Mouse (Mus musculus): ENCODE measurements around the gene Tbl3. TPM values are rescaled to one million over a fixed set of nuclear protein-coding genes. Genes with fewer than 3 reads are reported as not detected.

The Tbl3 gene
- total and polyA plus RNA-seq, 3 experiments: 103 to 111 TPM; not detected in 1

GRCm38 (mm10) chr17:24728184-24728583 is 20.7 kb upstream of the Tbl3 start:
- no peak overlapping the region for H3K4me3 ChIP-seq (ENCODE audit: control insufficient read depth in 1 of 2, insufficient read depth in 1 of 2, low read depth in 2 of 2, low read length in 2 of 2)
- H3K27me3 ChIP-seq (ENCODE audit: control insufficient read depth in 1 of 2, insufficient read depth in 2 of 2, low read length in 2 of 2): no peaks in the 10 kb centered on the region
- DNase-seq (ENCODE audit: low read depth, low spot score): no peak
- no peak for TF ChIP-seq GABPA (IDR thresholded peaks at IDR 0.05; ENCODE audit: low read depth, low read length)
- no peak for TF ChIP-seq TAL1 (IDR thresholded peaks at IDR 0.05; ENCODE audit: low read length)
- TF ChIP-seq ZMIZ1 (IDR thresholded peaks at IDR 0.05; ENCODE audit: low read depth, low read length): no peak
- no peak for TF ChIP-seq ZC3H11A (IDR thresholded peaks at IDR 0.05; ENCODE audit: low read depth, low read length)
- no peak for TF ChIP-seq MAFK (IDR thresholded peaks at IDR 0.05; ENCODE audit: borderline replicate concordance, low read depth, low read length)
- TF ChIP-seq EP300 (IDR thresholded peaks at IDR 0.05; ENCODE audit: low read depth in 1 of 2, low read length in 2 of 2): no peak
- TF ChIP-seq UBTF (IDR thresholded peaks at IDR 0.05; ENCODE audit: borderline replicate concordance, insufficient read depth, low read depth, low read length): no peak
- no peak for TF ChIP-seq MYC (IDR thresholded peaks at IDR 0.05; ENCODE audit: low read depth, low read length)
- TF ChIP-seq RCOR1 (IDR thresholded peaks at IDR 0.05; ENCODE audit: low read depth, low read length): no peak
- TF ChIP-seq JUND (IDR thresholded peaks at IDR 0.05; ENCODE audit: low read depth, low read length): no peak
- no peak for TF ChIP-seq CHD2 (IDR thresholded peaks at IDR 0.05; ENCODE audit: low read length)
- no peak for TF ChIP-seq USF2 (IDR thresholded peaks at IDR 0.05; ENCODE audit: borderline replicate concordance in 1 of 2, insufficient read depth in 1 of 2, low read depth in 1 of 2, low read length in 2 of 2)
- no peak for TF ChIP-seq ZKSCAN1 (IDR thresholded peaks at IDR 0.05; ENCODE audit: low read depth, low read length)
- no peak for TF ChIP-seq GATA1 (IDR thresholded peaks at IDR 0.05; ENCODE audit: low read depth, low read length)
- no peak for TF ChIP-seq ETS1 (IDR thresholded peaks at IDR 0.05; ENCODE audit: low read depth, low read length)
- TF ChIP-seq SIN3A (IDR thresholded peaks at IDR 0.05; ENCODE audit: low read length): no peak
- TF ChIP-seq HCFC1 (IDR thresholded peaks at IDR 0.05; ENCODE audit: low read depth, low read length): no peak
- peaks cover 0 to 5% of the 10 kb centered on the region in 2 experiments; a peak in 1 of 4 replicates for H3K36me3 ChIP-seq (ENCODE audit: control insufficient read depth in 1 of 2, insufficient read depth in 2 of 2, low read length in 2 of 2)
- no peaks in the 10 kb centered on the region for H3K9me3 ChIP-seq (replicated peaks; ENCODE audit: insufficient read depth, low read length)
- H3K79me2 ChIP-seq (ENCODE audit: control insufficient read depth, insufficient read depth, low read length, poor library complexity): peaks cover 10% of the 10 kb centered on the region
- no peak overlapping the region for H3K9ac ChIP-seq (ENCODE audit: control insufficient read depth, low read depth, low read length, poor library complexity, severe bottlenecking)
- no peak overlapping the region for H3K27ac ChIP-seq (ENCODE audit: control insufficient read depth, low read depth, low read length)
- peaks cover 0 to 12% of the 10 kb centered on the region in 2 experiments; a peak in 3 of 4 replicates for H3K4me1 ChIP-seq (ENCODE audit: control insufficient read depth in 1 of 2, insufficient read depth in 2 of 2, low read length in 2 of 2)

GRCm38 (mm10) chr17:24727618-24728017 is 20.2 kb upstream of the Tbl3 start, which contains the start of gene Rpl3l:
Rpl3l (plus strand) TSS chr17:24727820.
- Histone ChIP-seq H3K9me3 (replicated peaks; ENCODE audit: insufficient read depth, low read length) (no peaks in the 10 kb centered on the region), H3K27me3 (ENCODE audit: control insufficient read depth in 1 of 2, insufficient read depth in 2 of 2, low read length in 2 of 2) (no peaks in the 10 kb centered on the region), H3K4me1 (ENCODE audit: control insufficient read depth in 1 of 2, insufficient read depth in 2 of 2, low read length in 2 of 2) (peaks cover 0 to 12% of the 10 kb centered on the region in 2 experiments; a peak in 3 of 4 replicates), H3K9ac (ENCODE audit: control insufficient read depth, low read depth, low read length, poor library complexity, severe bottlenecking) (no peak within 1 kb of the TSS), H3K27ac (ENCODE audit: control insufficient read depth, low read depth, low read length) (no peak within 1 kb of the TSS), H3K4me3 (ENCODE audit: control insufficient read depth in 1 of 2, insufficient read depth in 1 of 2, low read depth in 2 of 2, low read length in 2 of 2) (no peak within 1 kb of the TSS), H3K36me3 (ENCODE audit: control insufficient read depth in 1 of 2, insufficient read depth in 2 of 2, low read length in 2 of 2) (peaks cover 0 to 5% of the 10 kb centered on the region in 2 experiments; a peak in 1 of 4 replicates), H3K79me2 (ENCODE audit: control insufficient read depth, insufficient read depth, low read length, poor library complexity) (peaks cover 12% of the 10 kb centered on the region)
- TF ChIP-seq EP300 (IDR thresholded peaks at IDR 0.05; ENCODE audit: low read depth in 1 of 2, low read length in 2 of 2) (no peak), CHD1 (IDR thresholded peaks at IDR 0.05; ENCODE audit: low read depth, low read length) (no peak), SMC3 (IDR thresholded peaks at IDR 0.05; ENCODE audit: low read depth, low read length) (no peak), CHD2 (IDR thresholded peaks at IDR 0.05; ENCODE audit: low read length) (no peak), ZC3H11A (IDR thresholded peaks at IDR 0.05; ENCODE audit: low read depth, low read length) (no peak), NELFE (IDR thresholded peaks at IDR 0.05; ENCODE audit: low read depth, low read length) (no peak), MYB (IDR thresholded peaks at IDR 0.05; ENCODE audit: low read depth, low read length) (no peak), MAX (IDR thresholded peaks at IDR 0.05; ENCODE audit: low read length) (no peak), POLR2AphosphoS5 (IDR thresholded peaks at IDR 0.05; ENCODE audit: borderline replicate concordance, low read depth, low read length) (no peak), NRF1 (IDR thresholded peaks at IDR 0.05; ENCODE audit: insufficient read depth, low read depth, low read length, poor library complexity, severe bottlenecking) (no peak)
- no peak for DNase-seq (ENCODE audit: low read depth, low spot score)

All from MEL (cell line).